Mouse (Mus musculus) CH12.LX (cell line): Measurements from ENCODE around the gene Irf6. TPM values are rescaled to one million over a fixed set of nuclear protein-coding genes. Genes with fewer than 3 reads are reported as not detected.

Source experiments
- DNase-seq: peaks from one replicate; pipeline ENCODE4 v3.0.0-alpha.2; 2013; ENCODE audit errors: extremely low read depth
- H3K27ac ChIP-seq: 2 replicates; pipeline ENCODE4 v1.5.1; 2012; ENCODE audit warnings: low read depth, mild to moderate bottlenecking, control low read depth, moderate library complexity; ENCODE audit not compliant: insufficient read depth
- H3K27me3 ChIP-seq: replicated peaks from 2 replicates; pipeline ENCODE3; 2012; ENCODE audit warnings: inconsistent platforms
- H3K36me3 ChIP-seq, 2 experiments: replicated peaks in 1 of 2; 2 replicates each; pipeline versions ENCODE3 to v1.6.1; 2012; ENCODE audit warnings: inconsistent platforms in 1 of 2, low read length in 1 of 2, mild to moderate bottlenecking in 1 of 2, mixed read lengths in 1 of 2, moderate library complexity in 1 of 2; ENCODE audit not compliant: control insufficient read depth in 1 of 2, insufficient read depth in 1 of 2
- H3K4me1 ChIP-seq, 2 experiments: 2 replicates each; pipeline ENCODE4 v1.6.1; 2012; ENCODE audit warnings: inconsistent platforms in 1 of 2, moderate library complexity in 1 of 2; ENCODE audit not compliant: insufficient read depth in 2 of 2, control insufficient read depth in 1 of 2
- H3K4me2 ChIP-seq: 2 replicates; pipeline ENCODE4 v1.6.1; 2012; ENCODE audit warnings: low read depth, mild to moderate bottlenecking, control low read depth; ENCODE audit not compliant: poor library complexity, insufficient read depth, severe bottlenecking
- H3K4me3 ChIP-seq, 3 experiments: fragments of 150-350 bp in 1 of 3; sonication (generic) in 1 of 3; replicated peaks in 1 of 3; 2 replicates each; pipeline versions ENCODE3 to v1.5.1; 2011 to 2012; ENCODE audit warnings: low read depth in 2 of 3, low read length in 2 of 3, mild to moderate bottlenecking in 2 of 3, moderate library complexity in 2 of 3, control low read depth in 1 of 3, improper control_type of control experiment in 1 of 3, inconsistent platforms in 1 of 3, mixed read lengths in 1 of 3; ENCODE audit not compliant: poor library complexity in 1 of 3
- H3K79me2 ChIP-seq: replicated peaks from 2 replicates; pipeline ENCODE4 v1.6.1; 2012; ENCODE audit warnings: mild to moderate bottlenecking, moderate library complexity; ENCODE audit not compliant: control insufficient read depth, poor library complexity, insufficient read depth, severe bottlenecking; ENCODE audit errors: extremely low read depth
- H3K9ac ChIP-seq: 2 replicates; pipeline ENCODE4 v1.6.1; 2012; ENCODE audit warnings: low read depth, mild to moderate bottlenecking, control low read depth, moderate library complexity; ENCODE audit not compliant: insufficient read depth
- H3K9me3 ChIP-seq: replicated peaks from 2 replicates; pipeline ENCODE3; 2012; ENCODE audit warnings: low read length, inconsistent platforms, mixed read lengths
- BHLHE40 ChIP-seq: IDR thresholded peaks from 2 replicates; pipeline ENCODE4 v1.6.1; 2011; ENCODE audit warnings: mild to moderate bottlenecking, low read depth, low read length, improper control_type of control experiment
- CHD2 ChIP-seq: IDR thresholded peaks from 2 replicates; pipeline ENCODE4 v1.6.1; 2011; ENCODE audit warnings: low read length, improper control_type of control experiment
- ELF1 ChIP-seq: IDR thresholded peaks from 2 replicates; pipeline ENCODE4 v1.6.1; 2014; ENCODE audit warnings: low read depth, mild to moderate bottlenecking, inconsistent platforms, low read length, improper control_type of control experiment
- EP300 ChIP-seq: IDR thresholded peaks from 2 replicates; pipeline ENCODE4 v1.6.1; 2011; ENCODE audit warnings: low read length, improper control_type of control experiment
- ETS1 ChIP-seq: conservative IDR thresholded peaks from 2 replicates; pipeline ENCODE4 v1.6.1; 2012; ENCODE audit warnings: low read depth, mild to moderate bottlenecking, inconsistent platforms, low read length, improper control_type of control experiment, moderate library complexity
- HCFC1 ChIP-seq: IDR thresholded peaks from 2 replicates; pipeline ENCODE4 v1.6.1; 2012; ENCODE audit warnings: low read depth, mild to moderate bottlenecking, inconsistent platforms, low read length, improper control_type of control experiment
- IRF4 ChIP-seq: IDR thresholded peaks from 2 replicates; pipeline ENCODE4 v1.6.1; 2014; ENCODE audit warnings: low read depth, mild to moderate bottlenecking, inconsistent platforms, low read length, improper control_type of control experiment
- JUN ChIP-seq: IDR thresholded peaks from 2 replicates; pipeline ENCODE4 v1.6.1; 2011; ENCODE audit warnings: low read depth, mild to moderate bottlenecking, low read length, improper control_type of control experiment, moderate library complexity; ENCODE audit not compliant: insufficient read depth
- JUND ChIP-seq: conservative IDR thresholded peaks from 2 replicates; pipeline ENCODE4 v1.6.1; 2011; ENCODE audit warnings: low read depth, low read length, improper control_type of control experiment
- KAT2A ChIP-seq: IDR thresholded peaks from 2 replicates; pipeline ENCODE4 v1.6.1; 2012; ENCODE audit warnings: low read length, improper control_type of control experiment, inconsistent platforms; ENCODE audit not compliant: insufficient replicate concordance
- MAFK ChIP-seq: IDR thresholded peaks from 2 replicates; pipeline ENCODE4 v1.6.1; 2011; ENCODE audit warnings: low read length, improper control_type of control experiment; ENCODE audit not compliant: insufficient replicate concordance
- MAX ChIP-seq: IDR thresholded peaks from 2 replicates; pipeline ENCODE4 v1.6.1; 2011; ENCODE audit warnings: low read length, improper control_type of control experiment
- MAZ ChIP-seq: IDR thresholded peaks from 2 replicates; pipeline ENCODE4 v1.6.1; 2012; ENCODE audit warnings: low read depth, mild to moderate bottlenecking, inconsistent platforms, low read length, improper control_type of control experiment, moderate library complexity
- MEF2A ChIP-seq: IDR thresholded peaks from 2 replicates; pipeline ENCODE4 v1.6.1; 2014; ENCODE audit warnings: low read depth, mild to moderate bottlenecking, inconsistent platforms, low read length, improper control_type of control experiment, borderline replicate concordance
- MXI1 ChIP-seq: IDR thresholded peaks from 2 replicates; pipeline ENCODE4 v1.6.1; 2011; ENCODE audit warnings: mild to moderate bottlenecking, low read depth, low read length, improper control_type of control experiment
- MYC ChIP-seq: IDR thresholded peaks from 2 replicates; pipeline ENCODE4 v1.6.1; 2011; ENCODE audit warnings: low read depth, mild to moderate bottlenecking, improper control_type of control experiment, low read length
- NELFE ChIP-seq: IDR thresholded peaks from 2 replicates; pipeline ENCODE4 v1.6.1; 2011; ENCODE audit warnings: low read depth, low read length, improper control_type of control experiment
- PAX5 ChIP-seq: IDR thresholded peaks from 2 replicates; pipeline ENCODE4 v1.6.1; 2012; ENCODE audit warnings: low read length, inconsistent platforms, mixed read lengths
- POLR2A ChIP-seq: IDR thresholded peaks from 2 replicates; pipeline ENCODE4 v1.6.1; 2011; ENCODE audit warnings: low read depth, mild to moderate bottlenecking, improper control_type of control experiment, low read length
- POLR2AphosphoS2 ChIP-seq: IDR thresholded peaks from 2 replicates; pipeline ENCODE4 v1.6.1; 2011; ENCODE audit warnings: low read depth, low read length, improper control_type of control experiment
- RCOR1 ChIP-seq: conservative IDR thresholded peaks from 2 replicates; pipeline ENCODE4 v1.6.1; 2012; ENCODE audit warnings: low read depth, mild to moderate bottlenecking, inconsistent platforms, low read length, improper control_type of control experiment
- SIN3A ChIP-seq: IDR thresholded peaks from 2 replicates; pipeline ENCODE4 v1.6.1; 2012; ENCODE audit warnings: low read length, improper control_type of control experiment, inconsistent platforms
- TBP ChIP-seq: conservative IDR thresholded peaks from 2 replicates; pipeline ENCODE4 v1.6.1; 2011; ENCODE audit warnings: low read depth, low read length, improper control_type of control experiment
- TCF12 ChIP-seq: IDR thresholded peaks from 2 replicates; pipeline ENCODE4 v1.6.1; 2014; ENCODE audit warnings: low read depth, mild to moderate bottlenecking, inconsistent platforms, low read length, improper control_type of control experiment
- UBTF ChIP-seq: IDR thresholded peaks from 2 replicates; pipeline ENCODE4 v1.6.1; 2012; ENCODE audit warnings: low read depth, mild to moderate bottlenecking, inconsistent platforms, low read length, improper control_type of control experiment, moderate library complexity
- ZC3H11A ChIP-seq: IDR thresholded peaks from 2 replicates; pipeline ENCODE4 v1.6.1; 2012; ENCODE audit warnings: low read depth, mild to moderate bottlenecking, inconsistent platforms, low read length, improper control_type of control experiment
- ZKSCAN1 ChIP-seq: IDR thresholded peaks from 2 replicates; pipeline ENCODE4 v1.6.1; 2012; ENCODE audit warnings: low read depth, inconsistent platforms, low read length, improper control_type of control experiment, borderline replicate concordance
- ZMIZ1 ChIP-seq: IDR thresholded peaks from 2 replicates; pipeline ENCODE4 v1.6.1; 2012; ENCODE audit warnings: low read depth, mild to moderate bottlenecking, inconsistent platforms, low read length, improper control_type of control experiment
- dilution Hi-C: fragments of 300-500 bp; cut with MboI; formaldehyde crosslinking; loops from 2 replicates; pipeline ENCODE4 v1.14.3; 2020; ENCODE audit warnings: low sequenced_read_pairs; ENCODE audit not compliant: extremely low pct_unique_long_range_greater_than_20kb, extremely low pct_ligation_motif_present
- in situ Hi-C: fragments of 300-500 bp; cut with MboI; formaldehyde crosslinking; loops from 3 replicates; pipeline ENCODE4 v1.14.3; 2019; ENCODE audit warnings: low sequenced_read_pairs, low pct_ligation_motif_present, low pct_unique_long_range_greater_than_20kb, mixed read lengths
- polyA plus RNA-seq: library from polyadenylated mRNA; unstranded; fragments of >175 nt; gene quantifications from 2 replicates; pipeline ENCODE4 v1.2.1, GENCODE M21; 2012; ENCODE audit warnings: low read depth; ENCODE audit not compliant: insufficient read length
- total RNA-seq, 2 experiments: library from RNA; depleted of rRNA; stranded (reverse); fragments of 300-350 nt in 1 of 2; fragments of >200 nt in 1 of 2; gene quantifications; 2 replicates each; pipeline ENCODE4 v1.2.3; 2012 to 2014

Irf6 gene
- total and polyA plus RNA-seq, 3 experiments = 0.31 to 13.0 (median 0.43) TPM

DNA sequence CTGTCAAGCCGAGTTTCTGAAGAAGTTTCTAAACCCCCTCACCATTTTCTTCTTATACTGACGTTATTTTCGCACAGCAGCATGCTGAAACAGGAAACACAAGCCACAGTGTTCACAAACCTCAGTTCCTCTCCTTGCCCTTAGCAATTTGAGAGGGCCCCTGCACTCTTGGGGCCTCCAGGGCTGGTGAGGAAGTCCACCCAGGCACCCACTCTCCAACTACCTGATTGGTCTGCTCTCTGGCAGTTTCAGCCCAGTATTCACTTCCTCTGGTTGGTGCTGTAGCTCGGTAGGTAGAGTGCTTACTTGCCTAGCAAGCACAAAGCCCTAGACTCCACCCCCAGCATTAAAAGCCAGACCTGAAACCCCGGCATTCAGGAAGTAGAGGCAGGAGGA is 48.5 kb downstream of the Irf6 start, which contains the start of gene Traf3ip3:
Gene Traf3ip3, minus strand, starts transcription at position 321 of the 396 bp plus-strand sequence.
- in situ Hi-C loops (loop anchor here (10.0 kb wide), 1 partner anchor 197 kb away; no protein-coding TSS in a partner anchor), dilution Hi-C loops (no loop called here)
- H3K79me2 ChIP-seq = peaks cover 31% of the 10 kb centered on the region
- H3K4me1 ChIP-seq = peaks cover 21 to 46% of the 10 kb centered on the region in 2 experiments
- peak within 1 kb of the TSS; percentile 59 to 77 (median 76) for H3K4me3 ChIP-seq
- H3K9me3 ChIP-seq = peaks cover 5% of the 10 kb centered on the region
- 0 out of 2 replicates have a peak, but pooled peaks have one; percentile 46 for TF ChIP-seq BHLHE40
- no peak; the same call in 1 of the 2 replicates for TF ChIP-seq MAFK
- no peak for TF ChIP-seq JUN
- 0 out of 2 replicates have a peak, but pooled peaks have one; percentile 49 for TF ChIP-seq KAT2A
- peak; percentile 83 for TF ChIP-seq IRF4
- TF ChIP-seq MYC = peak; percentile 83
- TF ChIP-seq JUND = no peak
- TF ChIP-seq ZMIZ1 = no peak; the same call in 1 of the 2 replicates
- TF ChIP-seq MAZ = peak; percentile 51; the same call in 1 of the 2 replicates
- no peak for TF ChIP-seq PAX5
- TF ChIP-seq SIN3A = peak; percentile 87
- no peak for TF ChIP-seq RCOR1
- peak; percentile 77 for TF ChIP-seq MXI1
- no peak for TF ChIP-seq ZC3H11A
- peak; percentile 87 for TF ChIP-seq POLR2A
- TF ChIP-seq TCF12 = peak; percentile 72
- TF ChIP-seq MEF2A = peak; percentile 69
- TF ChIP-seq TBP = peak; percentile 93
- peak; percentile 54 for TF ChIP-seq ETS1
- peak; percentile 32; the same call in 1 of the 2 replicates for TF ChIP-seq UBTF
- peak; percentile 73 for TF ChIP-seq HCFC1
- TF ChIP-seq NELFE = 0 out of 2 replicates have a peak, but pooled peaks have one; percentile 70
- peak; percentile 63 for TF ChIP-seq CHD2
- TF ChIP-seq ELF1 = peak; percentile 92
- peak; percentile 75 for TF ChIP-seq EP300
- no peak for TF ChIP-seq ZKSCAN1
- TF ChIP-seq MAX = no peak; the same call in none of the 2 replicates
- peak; percentile 57; the same call in 1 of the 2 replicates for TF ChIP-seq POLR2AphosphoS2
- peak within 1 kb of the TSS; percentile 76 for H3K4me2 ChIP-seq
- peaks cover 22 to 37% of the 10 kb centered on the region in 2 experiments for H3K36me3 ChIP-seq
- peak within 1 kb of the TSS; percentile 76 for H3K9ac ChIP-seq
- DNase-seq = peak; percentile 98
- H3K27ac ChIP-seq = peak within 1 kb of the TSS; percentile 92
- no peaks in the 10 kb centered on the region for H3K27me3 ChIP-seq
